Mouse (Mus musculus) testis, adult 2 months (tissue): ENCODE data around the gene Iqcc. TPM values are rescaled to one million over a fixed set of nuclear protein-coding genes. Genes with fewer than 3 reads are reported as not detected.

Source experiments
- H3K27ac ChIP-seq: fragments of 200-500 bp; 2 replicates; pipeline ENCODE4 v1.5.1; 2012; ENCODE audit warnings: low read depth, low read length; ENCODE audit not compliant: control insufficient read depth, insufficient read depth
- H3K27me3 ChIP-seq: fragments of 200-500 bp; 2 replicates; pipeline ENCODE4 v1.6.1; 2012; ENCODE audit warnings: mild to moderate bottlenecking, low read length, moderate library complexity; ENCODE audit not compliant: control insufficient read depth, insufficient read depth
- H3K36me3 ChIP-seq: fragments of 200-500 bp; 2 replicates; pipeline ENCODE4 v1.6.1; 2012; ENCODE audit warnings: mild to moderate bottlenecking, low read length; ENCODE audit not compliant: control insufficient read depth, insufficient read depth
- H3K4me1 ChIP-seq: fragments of 200-500 bp; 2 replicates; pipeline ENCODE4 v1.6.1; 2012; ENCODE audit warnings: low read length; ENCODE audit not compliant: control insufficient read depth, insufficient read depth
- H3K4me3 ChIP-seq: fragments of 200-500 bp; 2 replicates; pipeline ENCODE4 v1.5.1; 2012; ENCODE audit warnings: low read depth, mild to moderate bottlenecking, low read length, moderate library complexity, mixed read lengths; ENCODE audit not compliant: control insufficient read depth
- CTCF ChIP-seq: fragments of 200-500 bp; IDR thresholded peaks from 2 replicates; pipeline ENCODE4 v1.5.1; 2012; ENCODE audit warnings: low read depth, mild to moderate bottlenecking, inconsistent platforms, low read length, moderate library complexity; ENCODE audit not compliant: control insufficient read depth, insufficient read depth, insufficient replicate concordance
- POLR2A ChIP-seq: fragments of 200-500 bp; IDR thresholded peaks from 2 replicates; pipeline ENCODE4 v1.6.1; 2012; ENCODE audit warnings: low read depth, mild to moderate bottlenecking, inconsistent platforms, low read length, moderate library complexity; ENCODE audit not compliant: control insufficient read depth
- polyA plus RNA-seq: library from polyadenylated mRNA; depleted of rRNA; stranded (reverse); fragments of >200 nt; gene quantifications from 2 replicates; pipeline ENCODE4 v1.2.3, GENCODE M21; 2012

Gene Iqcc
- polyA plus RNA-seq, 1 experiment: 45.7 TPM

GRCm38 (mm10) chr4:129641756-129642155, 22.9 kb upstream of the Iqcc start:
- peaks cover 12% of the 10 kb centered on the region for H3K4me1 ChIP-seq
- TF ChIP-seq POLR2A (no peak), CTCF (no peak)
- no peaks in the 10 kb centered on the region for H3K27me3 ChIP-seq
- no peak overlapping the region for H3K27ac ChIP-seq
- peaks cover 5% of the 10 kb centered on the region for H3K36me3 ChIP-seq
- H3K4me3 ChIP-seq: peak overlapping the region; percentile 68

DNA sequence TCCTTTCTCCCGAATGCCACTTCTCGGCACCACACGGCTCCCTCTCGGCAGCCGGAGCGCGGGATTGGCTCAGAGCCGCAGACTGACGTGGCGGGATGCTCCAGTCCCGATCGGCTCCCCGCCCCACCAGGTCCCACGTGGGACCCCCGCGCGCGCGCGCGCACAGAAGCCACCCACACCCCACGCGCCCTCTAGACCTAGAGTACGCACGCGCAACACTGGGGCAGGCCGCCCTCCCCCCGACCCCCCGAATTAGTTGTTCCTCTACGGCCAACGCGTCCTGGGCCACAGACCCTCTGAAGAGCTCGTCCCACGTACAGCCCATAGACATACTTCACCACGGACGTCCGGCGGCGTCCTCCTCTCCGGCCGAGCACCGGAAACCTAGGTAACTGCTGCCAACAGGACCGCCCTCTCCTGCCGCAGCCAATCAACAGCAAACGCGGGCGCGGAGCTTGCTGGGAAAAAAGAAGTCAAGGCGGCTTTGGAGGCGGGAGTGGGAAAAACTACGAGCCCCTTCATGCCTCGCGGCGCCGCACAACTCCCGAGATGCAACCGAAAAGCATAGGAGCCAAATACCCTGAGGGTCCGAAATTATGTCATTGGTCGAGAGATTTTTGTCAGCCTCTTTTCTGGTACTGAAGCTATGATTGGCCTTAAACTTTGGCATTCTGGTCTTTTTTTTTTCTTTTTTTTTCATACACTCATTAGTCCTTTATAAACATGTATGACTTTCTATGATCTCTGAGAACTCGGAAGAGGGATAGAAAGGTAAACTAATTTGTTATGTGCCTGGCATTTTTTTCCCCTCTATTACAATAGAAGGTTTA, 22.0 kb upstream of the Iqcc start, which contains the start of gene Txlna:
Gene Txlna (minus strand): TSS at position 428 of the 830 bp plus-strand sequence.
- Histone ChIP-seq H3K4me3 (peak within 1 kb of the TSS; percentile 99), H3K36me3 (peaks cover 5% of the 10 kb centered on the region), H3K4me1 (peaks cover 12% of the 10 kb centered on the region), H3K27ac (peak within 1 kb of the TSS; percentile 99), H3K27me3 (no peaks in the 10 kb centered on the region)
- TF ChIP-seq CTCF (no peak), POLR2A (peak; percentile 89)

- Histone ChIP-seq H3K4me3 (peak overlapping the region; percentile 99), H3K36me3 (peaks cover 6% of the 10 kb centered on the region), H3K27ac (peak overlapping the region; percentile 82), H3K4me1 (peaks cover 12% of the 10 kb centered on the region), H3K27me3 (no peaks in the 10 kb centered on the region)
- TF ChIP-seq POLR2A (no peak), CTCF (no peak)
Measured at GRCm38 (mm10) chr4:129640101-129640637, 21.3 kb upstream of the Iqcc start.

- H3K4me1 ChIP-seq: peaks cover 12% of the 10 kb centered on the region
- 0 out of 2 replicates have a peak overlapping the region, but pooled peaks have one; percentile 3 for H3K27ac ChIP-seq
- TF ChIP-seq POLR2A (no peak), CTCF (no peak)
- no peaks in the 10 kb centered on the region for H3K27me3 ChIP-seq
- peak overlapping the region; percentile 4 for H3K4me3 ChIP-seq
- H3K36me3 ChIP-seq: peaks cover 6% of the 10 kb centered on the region
Measured at GRCm38 (mm10) chr4:129639221-129639620, 20.3 kb upstream of the Iqcc start.

DNA sequence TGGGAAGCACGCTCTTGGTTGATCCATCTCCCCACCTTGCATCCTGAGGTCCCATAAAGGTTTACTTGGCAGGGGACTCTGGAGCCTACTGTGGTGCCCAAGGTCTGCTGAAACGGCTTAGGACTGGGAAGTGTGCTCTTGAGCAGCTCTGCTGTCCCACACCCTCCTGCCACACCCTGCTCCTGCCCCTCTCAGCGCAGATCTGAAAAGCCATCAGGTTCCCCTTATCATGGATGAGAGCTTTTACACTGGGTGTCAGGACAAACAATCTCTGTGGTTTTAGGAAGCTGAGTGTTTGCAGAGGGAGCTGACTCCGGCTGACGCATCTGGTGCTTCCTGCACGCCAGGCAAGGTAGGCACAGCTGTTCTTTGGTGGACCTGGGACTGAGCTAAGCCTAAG, 15.0 kb upstream of the Iqcc start:
- H3K27ac ChIP-seq: no peak overlapping the region
- H3K4me3 ChIP-seq: no peak overlapping the region
- TF ChIP-seq POLR2A (no peak), CTCF (no peak)
- H3K27me3 ChIP-seq: no peaks in the 10 kb centered on the region
- peaks cover 8% of the 10 kb centered on the region for H3K36me3 ChIP-seq
- no peaks in the 10 kb centered on the region for H3K4me1 ChIP-seq

GRCm38 (mm10) chr4:129631867-129632266, 13.0 kb upstream of the Iqcc start:
- no peak overlapping the region for H3K27ac ChIP-seq
- TF ChIP-seq CTCF (no peak), POLR2A (no peak)

GRCm38 (mm10) chr4:129630944-129631343, 12.0 kb upstream of the Iqcc start:
- no peaks in the 10 kb centered on the region for H3K27me3 ChIP-seq
- no peaks in the 10 kb centered on the region for H3K4me1 ChIP-seq
- H3K4me3 ChIP-seq: no peak overlapping the region
- no peak overlapping the region for H3K27ac ChIP-seq
- peaks cover 8% of the 10 kb centered on the region for H3K36me3 ChIP-seq
- no peak for TF ChIP-seq CTCF
- no peak for TF ChIP-seq POLR2A

More at GRCm38 (mm10) chr4:129631867-129632266, 13.0 kb upstream of the Iqcc start:
- Histone ChIP-seq H3K27me3 (no peaks in the 10 kb centered on the region), H3K4me1 (no peaks in the 10 kb centered on the region), H3K36me3 (peaks cover 8% of the 10 kb centered on the region), H3K4me3 (no peak overlapping the region)
